Mouse (Mus musculus) limb, embryonic 10.5 days (tissue): Measurements from ENCODE around the gene Fzd7. TPM values are rescaled to one million over a fixed set of nuclear protein-coding genes. Genes with fewer than 3 reads are reported as not detected.
"Not testable (repeated sequence)": the region's sequence is repeated elsewhere in the genome, so short reads cannot be mapped to it uniquely, and the experiment has no call there.

Source experiments
- DNase-seq: peaks from one replicate; pipeline ENCODE4 v3.0.0-alpha.2; 2017; ENCODE audit warnings: low spot score
- H3K27ac ChIP-seq: fragments of 300-500 bp; sonication (generic); 2 replicates; pipeline ENCODE4 v1.5.1; 2016; ENCODE audit warnings: mild to moderate bottlenecking
- H3K27me3 ChIP-seq: fragments of 300-500 bp; sonication (generic); 2 replicates; pipeline ENCODE4 v1.6.1; 2016; ENCODE audit warnings: low read depth, mild to moderate bottlenecking; ENCODE audit not compliant: poor library complexity, severe bottlenecking
- H3K36me3 ChIP-seq: fragments of 300-500 bp; sonication (generic); 2 replicates; pipeline ENCODE4 v1.6.1; 2016; ENCODE audit warnings: mild to moderate bottlenecking, moderate library complexity
- H3K4me1 ChIP-seq: fragments of 300-500 bp; sonication (generic); 2 replicates; pipeline ENCODE4 v1.6.1; 2016
- H3K4me3 ChIP-seq: fragments of 300-500 bp; sonication (generic); 2 replicates; pipeline ENCODE4 v1.5.1; 2016; ENCODE audit warnings: mild to moderate bottlenecking, moderate library complexity
- H3K9me3 ChIP-seq: fragments of 300-500 bp; sonication (generic); replicated peaks from 2 replicates; pipeline ENCODE4 v1.6.1; 2016; ENCODE audit warnings: mild to moderate bottlenecking
- WGBS: fragments of 180-500 bp; shearing (Covaris S2); methylation state at CpG from one replicate; pipeline ENCODE4 v1.1.7; 2016; 5-methylcytosine and 5-hydroxymethylcytosine counted together
- polyA plus RNA-seq: library from polyadenylated mRNA; unstranded; fragments of >200 nt; fragmentation: Nextera tagmentation; extraction: Ambion mirVana; gene quantifications from 2 replicates; pipeline ENCODE4 v1.2.1, GENCODE M21; 2016

Gene Fzd7
- 13.2 and 13.5 TPM in 2 replicates for polyA plus RNA-seq

GRCm38 (mm10) chr1:59482331-59482695, at the start of gene Fzd7:
Gene Fzd7, plus strand, starts transcription at chr1:59482424.
- Histone ChIP-seq H3K27ac (peak within 1 kb of the TSS; percentile 96), H3K36me3 (peaks cover 26% of the 10 kb centered on the region), H3K4me1 (peaks cover 62% of the 10 kb centered on the region), H3K4me3 (peak within 1 kb of the TSS; percentile 88), H3K27me3 (no peaks in the 10 kb centered on the region), H3K9me3 (no peaks in the 10 kb centered on the region)
- under 1% methylated on average over 35 of the region's 35 CpGs for WGBS
- no peak for DNase-seq

- H3K36me3 ChIP-seq = no peaks in the 10 kb centered on the region
- H3K27me3 ChIP-seq = no peaks in the 10 kb centered on the region
- no peaks in the 10 kb centered on the region for H3K9me3 ChIP-seq
- H3K4me1 ChIP-seq = peaks cover 27% of the 10 kb centered on the region
- 79% methylated on average over 6 of the region's 6 CpGs for WGBS
- H3K27ac ChIP-seq = no peak overlapping the region
- no peak overlapping the region for H3K4me3 ChIP-seq
- no peak for DNase-seq
These were observed 48.9 kb upstream of the Fzd7 start for GRCm38 (mm10) chr1:59433296-59433695.

- H3K9me3 ChIP-seq = no peaks in the 10 kb centered on the region
- no peak overlapping the region for H3K4me3 ChIP-seq
- no peak overlapping the region for H3K27ac ChIP-seq
- no peaks in the 10 kb centered on the region for H3K27me3 ChIP-seq
- peaks cover 33% of the 10 kb centered on the region for H3K4me1 ChIP-seq
- 86% methylated on average over 3 of the region's 3 CpGs for WGBS
- no peak for DNase-seq
- H3K36me3 ChIP-seq = no peaks in the 10 kb centered on the region
These were observed 48.2 kb upstream of the Fzd7 start for GRCm38 (mm10) chr1:59434071-59434470.

GRCm38 (mm10) chr1:59435270-59435669, 47.0 kb upstream of the Fzd7 start:
- no peaks in the 10 kb centered on the region for H3K36me3 ChIP-seq
- no peak overlapping the region for H3K4me3 ChIP-seq
- no peaks in the 10 kb centered on the region for H3K9me3 ChIP-seq
- H3K27me3 ChIP-seq = no peaks in the 10 kb centered on the region
- peaks cover 40% of the 10 kb centered on the region for H3K4me1 ChIP-seq
- no peak for DNase-seq
- peak overlapping the region; percentile 30; the same call in 1 of the 2 replicates for H3K27ac ChIP-seq
- WGBS = 91% methylated on average over 5 of the region's 5 CpGs

GRCm38 (mm10) chr1:59436321-59436720, 45.9 kb upstream of the Fzd7 start:
- Histone ChIP-seq H3K27me3 (no peaks in the 10 kb centered on the region), H3K4me1 (peaks cover 40% of the 10 kb centered on the region), H3K27ac (peak overlapping the region; percentile 79; the same call in 1 of the 2 replicates), H3K4me3 (no peak overlapping the region), H3K36me3 (no peaks in the 10 kb centered on the region), H3K9me3 (no peaks in the 10 kb centered on the region)
- no peak for DNase-seq
- 89% methylated on average over 3 of the region's 3 CpGs for WGBS

GRCm38 (mm10) chr1:59437927-59438326, 44.3 kb upstream of the Fzd7 start:
- Histone ChIP-seq H3K36me3 (no peaks in the 10 kb centered on the region), H3K4me1 (peaks cover 40% of the 10 kb centered on the region), H3K9me3 (no peaks in the 10 kb centered on the region), H3K4me3 (no peak overlapping the region), H3K27me3 (no peaks in the 10 kb centered on the region), H3K27ac (peak overlapping the region; percentile 79)
- 10% methylated on average over 3 of the region's 3 CpGs for WGBS
- DNase-seq = peak; percentile 51

GRCm38 (mm10) chr1:59438330-59438729, 43.9 kb upstream of the Fzd7 start:
- H3K36me3 ChIP-seq = no peaks in the 10 kb centered on the region
- no peak for DNase-seq
- no peak overlapping the region for H3K4me3 ChIP-seq
- no peaks in the 10 kb centered on the region for H3K27me3 ChIP-seq
- no peaks in the 10 kb centered on the region for H3K9me3 ChIP-seq
- H3K4me1 ChIP-seq = peaks cover 40% of the 10 kb centered on the region
- peak overlapping the region; percentile 79 for H3K27ac ChIP-seq
- WGBS = 59% methylated on average over 4 of the region's 4 CpGs

- Histone ChIP-seq H3K27ac (peak overlapping the region; percentile 79), H3K36me3 (no peaks in the 10 kb centered on the region), H3K4me1 (peaks cover 40% of the 10 kb centered on the region), H3K4me3 (no peak overlapping the region), H3K9me3 (no peaks in the 10 kb centered on the region), H3K27me3 (no peaks in the 10 kb centered on the region)
- WGBS = 87% methylated on average over 2 of the region's 2 CpGs
- no peak for DNase-seq
These were observed 43.0 kb upstream of the Fzd7 start for GRCm38 (mm10) chr1:59439252-59439651.

- no peaks in the 10 kb centered on the region for H3K36me3 ChIP-seq
- H3K9me3 ChIP-seq = no peaks in the 10 kb centered on the region
- H3K4me1 ChIP-seq = peaks cover 40% of the 10 kb centered on the region
- no peak overlapping the region for H3K4me3 ChIP-seq
- WGBS = 87% methylated on average over 1 of the region's 1 CpGs
- DNase-seq = no peak
- H3K27ac ChIP-seq = 0 out of 2 replicates have a peak overlapping the region, but pooled peaks have one; percentile 79
- H3K27me3 ChIP-seq = no peaks in the 10 kb centered on the region
These were observed 42.3 kb upstream of the Fzd7 start for GRCm38 (mm10) chr1:59439941-59440340.

GRCm38 (mm10) chr1:59442721-59443120, 39.5 kb upstream of the Fzd7 start:
- not testable (repeated sequence) for H3K36me3 ChIP-seq

GRCm38 (mm10) chr1:59444127-59444660, 38.0 kb upstream of the Fzd7 start:
- WGBS = 88% methylated on average over 3 of the region's 3 CpGs
- H3K36me3 ChIP-seq = no peaks in the 10 kb centered on the region

More at GRCm38 (mm10) chr1:59442721-59443120, 39.5 kb upstream of the Fzd7 start:
- H3K27me3 ChIP-seq, H3K9me3 ChIP-seq, H3K4me3 ChIP-seq, H3K27ac ChIP-seq, DNase-seq: not testable (repeated sequence)
- peaks cover 28% of the 10 kb centered on the region for H3K4me1 ChIP-seq
- 97% methylated on average over 14 of the region's 14 CpGs for WGBS

GRCm38 (mm10) chr1:59445242-59445641, 37.0 kb upstream of the Fzd7 start:
- Histone ChIP-seq H3K4me1 (peaks cover 29% of the 10 kb centered on the region), H3K27me3 (no peaks in the 10 kb centered on the region), H3K9me3 (no peaks in the 10 kb centered on the region), H3K36me3 (no peaks in the 10 kb centered on the region), H3K4me3 (no peak overlapping the region), H3K27ac (no peak overlapping the region)
- 87% methylated on average over 5 of the region's 5 CpGs for WGBS
- no peak for DNase-seq

More at GRCm38 (mm10) chr1:59444127-59444660, 38.0 kb upstream of the Fzd7 start:
- DNase-seq = no peak
- H3K4me1 ChIP-seq = peaks cover 25% of the 10 kb centered on the region
- no peak overlapping the region for H3K27ac ChIP-seq
- no peaks in the 10 kb centered on the region for H3K27me3 ChIP-seq
- no peak overlapping the region for H3K4me3 ChIP-seq
- H3K9me3 ChIP-seq = no peaks in the 10 kb centered on the region

GRCm38 (mm10) chr1:59448497-59449270, 33.5 kb upstream of the Fzd7 start:
- Histone ChIP-seq H3K27me3 (no peaks in the 10 kb centered on the region), H3K9me3 (no peaks in the 10 kb centered on the region), H3K27ac (peak overlapping the region; percentile 70), H3K4me1 (peaks cover 49% of the 10 kb centered on the region), H3K36me3 (no peaks in the 10 kb centered on the region), H3K4me3 (no peak overlapping the region)
- 42% methylated on average over 11 of the region's 11 CpGs for WGBS
- no peak for DNase-seq
